Mouse (Mus musculus) MEL (cell line): ENCODE measurements at regions not wholly inside any gene's neighbourhood (a gene's known extent, or its start where the extent isn't known, plus 50 kb on each side); places are given as distances from the start of the nearest gene placed in this dataset.

ENCODE experiments used
- DNase-seq: peaks from one replicate; pipeline ENCODE4 v3.0.0; 2011; ENCODE audit warnings: low read depth, low spot score
- H3K27ac ChIP-seq: 2 replicates; pipeline ENCODE4 v1.5.1; 2012; ENCODE audit warnings: low read depth, mild to moderate bottlenecking, control low read depth, low read length, moderate library complexity; ENCODE audit not compliant: control insufficient read depth
- H3K27me3 ChIP-seq, 2 experiments: fragments of 150-350 bp in 1 of 2; sonication (generic) in 1 of 2; 2 replicates each; pipeline ENCODE4 v1.6.1; 2012; ENCODE audit warnings: low read length in 2 of 2, mild to moderate bottlenecking in 2 of 2, improper control_type of control experiment in 1 of 2, moderate library complexity in 1 of 2; ENCODE audit not compliant: insufficient read depth in 2 of 2, control insufficient read depth in 1 of 2
- H3K36me3 ChIP-seq, 2 experiments: 2 replicates each; pipeline ENCODE4 v1.6.1; 2012 to 2014; ENCODE audit warnings: low read length in 2 of 2, improper control_type of control experiment in 1 of 2, inconsistent platforms in 1 of 2, mild to moderate bottlenecking in 1 of 2; ENCODE audit not compliant: insufficient read depth in 2 of 2, control insufficient read depth in 1 of 2
- H3K4me1 ChIP-seq, 2 experiments: fragments of 150-350 bp in 1 of 2; sonication (generic) in 1 of 2; 2 replicates each; pipeline ENCODE4 v1.6.1; 2012; ENCODE audit warnings: low read length in 2 of 2, improper control_type of control experiment in 1 of 2, mild to moderate bottlenecking in 1 of 2; ENCODE audit not compliant: insufficient read depth in 2 of 2, control insufficient read depth in 1 of 2
- H3K4me3 ChIP-seq, 2 experiments: fragments of 150-350 bp in 1 of 2; sonication (generic) in 1 of 2; 2 replicates each; pipeline ENCODE4 v1.5.1; 2012; ENCODE audit warnings: low read depth in 2 of 2, low read length in 2 of 2, mild to moderate bottlenecking in 2 of 2, moderate library complexity in 2 of 2, control low read depth in 1 of 2, improper control_type of control experiment in 1 of 2; ENCODE audit not compliant: control insufficient read depth in 1 of 2, insufficient read depth in 1 of 2
- H3K79me2 ChIP-seq: 2 replicates; pipeline ENCODE4 v1.6.1; 2012; ENCODE audit warnings: mild to moderate bottlenecking, low read length, moderate library complexity; ENCODE audit not compliant: control insufficient read depth, poor library complexity, insufficient read depth
- H3K9ac ChIP-seq: 2 replicates; pipeline ENCODE4 v1.6.1; 2012; ENCODE audit warnings: low read depth, mild to moderate bottlenecking, control low read depth, low read length, moderate library complexity; ENCODE audit not compliant: control insufficient read depth, poor library complexity, severe bottlenecking
- H3K9me3 ChIP-seq: fragments of 150-350 bp; sonication (generic); replicated peaks from 2 replicates; pipeline ENCODE4 v1.6.1; 2012; ENCODE audit warnings: mild to moderate bottlenecking, low read length, improper control_type of control experiment, moderate library complexity; ENCODE audit not compliant: insufficient read depth
- EP300 ChIP-seq, 2 experiments: IDR thresholded peaks; 2 replicates each; pipeline ENCODE4 v1.6.1; 2011; ENCODE audit warnings: improper control_type of control experiment in 2 of 2, low read length in 2 of 2, low read depth in 1 of 2, mild to moderate bottlenecking in 1 of 2
- GABPA ChIP-seq: IDR thresholded peaks from 2 replicates; pipeline ENCODE4 v1.6.1; 2012; ENCODE audit warnings: low read depth, mild to moderate bottlenecking, inconsistent platforms, low read length, improper control_type of control experiment, moderate library complexity
- GATA1 ChIP-seq: IDR thresholded peaks from 2 replicates; pipeline ENCODE4 v1.6.1; 2011; ENCODE audit warnings: low read depth, low read length, improper control_type of control experiment
- MAZ ChIP-seq: IDR thresholded peaks from 2 replicates; pipeline ENCODE4 v1.6.1; 2012; ENCODE audit warnings: low read depth, mild to moderate bottlenecking, inconsistent platforms, low read length, improper control_type of control experiment
- MXI1 ChIP-seq: IDR thresholded peaks from 2 replicates; pipeline ENCODE4 v1.6.1; 2011; ENCODE audit warnings: mild to moderate bottlenecking, low read depth, low read length, improper control_type of control experiment
- NELFE ChIP-seq: IDR thresholded peaks from 2 replicates; pipeline ENCODE4 v1.6.1; 2011; ENCODE audit warnings: low read depth, low read length, improper control_type of control experiment
- POLR2AphosphoS2 ChIP-seq: IDR thresholded peaks from 2 replicates; pipeline ENCODE4 v1.6.1; 2011; ENCODE audit warnings: low read length, improper control_type of control experiment
- POLR2AphosphoS5 ChIP-seq: IDR thresholded peaks from 2 replicates; pipeline ENCODE4 v1.6.1; 2012; ENCODE audit warnings: low read depth, borderline replicate concordance, mild to moderate bottlenecking, inconsistent platforms, low read length, moderate library complexity, mixed read lengths
- RAD21 ChIP-seq: IDR thresholded peaks from 2 replicates; pipeline ENCODE4 v1.6.1; 2011; ENCODE audit warnings: mild to moderate bottlenecking, low read depth, low read length, improper control_type of control experiment
- SIN3A ChIP-seq: IDR thresholded peaks from 2 replicates; pipeline ENCODE4 v1.6.1; 2012; ENCODE audit warnings: low read length, improper control_type of control experiment, inconsistent platforms
- TCF12 ChIP-seq: IDR thresholded peaks from 2 replicates; pipeline ENCODE4 v1.6.1; 2014; ENCODE audit warnings: low read depth, mild to moderate bottlenecking, inconsistent platforms, low read length, improper control_type of control experiment, moderate library complexity
- USF1 ChIP-seq: IDR thresholded peaks from 2 replicates; pipeline ENCODE4 v1.6.1; 2014; ENCODE audit warnings: low read depth, mild to moderate bottlenecking, inconsistent platforms, low read length, improper control_type of control experiment, moderate library complexity
- ZKSCAN1 ChIP-seq: IDR thresholded peaks from 2 replicates; pipeline ENCODE4 v1.6.1; 2012; ENCODE audit warnings: low read depth, mild to moderate bottlenecking, inconsistent platforms, low read length, improper control_type of control experiment, moderate library complexity

DNA sequence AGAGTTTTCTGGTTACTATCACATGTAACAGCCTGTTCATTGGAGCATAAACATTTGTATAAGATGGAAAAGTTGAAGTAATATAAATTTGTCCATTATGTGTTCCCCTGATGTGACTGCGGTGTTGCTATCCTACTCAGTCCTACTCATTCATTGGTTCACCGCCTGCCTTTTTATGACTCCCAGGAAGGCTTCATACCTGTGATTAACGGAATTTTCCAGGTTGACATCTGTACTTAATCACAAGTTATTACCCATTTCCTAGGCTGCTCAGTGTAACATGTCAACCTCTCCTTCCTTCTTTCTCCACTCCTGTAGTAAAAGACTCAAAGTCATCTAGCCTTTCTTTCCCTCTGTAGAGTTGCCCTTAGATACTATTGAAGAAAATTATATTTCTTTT lies 109.5 kb upstream of the Itga1 start:
- no peak overlapping the region for H3K9ac ChIP-seq
- no peaks in the 10 kb centered on the region for H3K36me3 ChIP-seq
- TF ChIP-seq USF1 (no peak), TCF12 (no peak), NELFE (no peak)
- H3K9me3 ChIP-seq = no peaks in the 10 kb centered on the region
- no peaks in the 10 kb centered on the region for H3K27me3 ChIP-seq
- no peak for DNase-seq
- no peak overlapping the region for H3K27ac ChIP-seq
- no peaks in the 10 kb centered on the region for H3K4me1 ChIP-seq
- no peak overlapping the region for H3K4me3 ChIP-seq
- H3K79me2 ChIP-seq = no peaks in the 10 kb centered on the region

DNA sequence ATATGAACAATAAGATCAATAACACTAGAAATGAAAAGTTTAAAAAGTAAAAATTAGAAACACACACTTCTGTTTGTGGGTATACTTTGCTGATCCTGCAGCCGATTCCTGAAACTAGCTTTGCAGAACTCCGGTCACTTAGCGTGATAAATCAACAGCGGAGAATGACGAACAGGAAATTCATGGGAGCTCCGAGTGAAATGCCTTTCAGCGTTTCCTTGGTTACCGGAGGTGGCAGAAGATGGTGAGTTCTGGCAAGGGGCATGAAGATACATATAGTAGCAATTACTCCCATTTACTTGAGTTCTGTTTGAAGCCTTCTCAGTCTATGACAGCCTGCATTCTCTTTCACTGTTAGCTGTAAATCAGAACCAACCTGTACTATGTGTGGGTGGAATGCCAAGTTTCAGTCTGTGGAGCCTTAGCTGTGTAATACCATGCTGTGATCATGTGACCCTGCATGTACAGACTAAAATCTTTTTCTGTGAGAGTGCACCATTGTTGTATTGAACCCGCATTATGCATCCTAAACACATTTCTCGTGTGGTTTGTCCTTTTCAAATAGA lies 109.0 kb upstream of the Itga1 start:
- Histone ChIP-seq H3K9ac (no peak overlapping the region), H3K9me3 (no peaks in the 10 kb centered on the region), H3K4me3 (no peak overlapping the region), H3K4me1 (no peaks in the 10 kb centered on the region), H3K27me3 (no peaks in the 10 kb centered on the region), H3K27ac (no peak overlapping the region), H3K79me2 (no peaks in the 10 kb centered on the region), H3K36me3 (no peaks in the 10 kb centered on the region)
- no peak for DNase-seq
- TF ChIP-seq POLR2AphosphoS5 (no peak), POLR2AphosphoS2 (no peak), MAZ (no peak), RAD21 (no peak), GABPA (no peak), ZKSCAN1 (no peak)

DNA sequence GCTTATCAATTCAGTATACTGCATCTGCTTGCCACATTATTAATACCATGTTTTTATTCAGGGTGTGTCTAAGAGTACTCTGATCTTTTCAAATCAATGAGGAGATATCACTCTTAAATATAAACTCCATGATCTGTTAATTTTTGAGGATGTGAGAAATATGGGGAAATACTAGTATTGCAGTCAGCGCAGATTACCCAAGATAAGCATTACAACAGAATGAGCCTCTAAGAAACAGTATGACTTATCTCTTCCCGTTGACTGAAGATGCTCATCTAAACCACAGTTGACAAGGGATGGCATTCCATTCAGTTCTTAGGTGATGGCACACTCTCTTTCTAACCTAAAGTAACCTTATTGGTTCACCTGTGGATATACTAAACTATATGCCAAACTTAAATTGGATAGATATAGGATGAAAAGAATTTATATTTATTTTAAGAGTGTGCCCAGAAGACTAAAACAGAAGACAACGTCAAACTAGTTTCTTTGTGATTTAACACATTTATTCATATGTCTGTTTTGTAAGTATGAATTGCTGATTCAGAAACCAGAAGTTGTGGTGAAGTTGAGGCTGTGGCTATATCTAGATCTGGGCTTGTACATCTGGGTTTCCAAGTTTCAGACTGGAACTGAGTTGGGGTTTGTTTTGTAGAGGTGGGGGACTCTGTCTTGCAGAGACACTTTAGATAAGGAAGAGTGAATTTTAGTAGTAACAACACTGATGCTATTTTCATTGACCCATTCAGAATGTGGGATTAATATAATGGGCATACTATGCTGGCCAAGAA lies 107.8 kb upstream of the Itga1 start:
- H3K36me3 ChIP-seq = no peaks in the 10 kb centered on the region
- no peak overlapping the region for H3K9ac ChIP-seq
- TF ChIP-seq MXI1 = no peak
- no peak for TF ChIP-seq USF1
- TF ChIP-seq EP300 (IDR thresholded peaks at IDR 0.05; ENCODE audit: low read depth in 1 of 2, low read length in 2 of 2) = no peak
- TF ChIP-seq SIN3A = no peak
- no peak for TF ChIP-seq GATA1
- no peaks in the 10 kb centered on the region for H3K79me2 ChIP-seq
- H3K9me3 ChIP-seq = no peaks in the 10 kb centered on the region
- H3K4me3 ChIP-seq = no peak overlapping the region
- no peaks in the 10 kb centered on the region for H3K4me1 ChIP-seq
- H3K27me3 ChIP-seq = no peaks in the 10 kb centered on the region
- H3K27ac ChIP-seq = no peak overlapping the region
- DNase-seq = no peak
